Mouse (Mus musculus): Measurements from ENCODE around the gene Vwa1. TPM values are rescaled to one million over a fixed set of nuclear protein-coding genes. Genes with fewer than 3 reads are reported as not detected.

The Vwa1 gene
- polyA plus RNA-seq, 1 experiment from 2014 or later = 0.25 TPM

GRCm38 (mm10) chr4:155775855-155776254 is 1.4 kb upstream of the Vwa1 start:
- H3K36me3 ChIP-seq (replicated peaks; ENCODE audit: insufficient read depth, low read length) = no peaks in the 10 kb centered on the region
- no peak for TF ChIP-seq EP300 (IDR thresholded peaks at IDR 0.05; ENCODE audit: low read depth)
- TF ChIP-seq CTCF (IDR thresholded peaks at IDR 0.05; ENCODE audit: low read depth) = no peak
- ATAC-seq (no peak), DNase-seq (no peak)
- no peak overlapping the region for H3K9ac ChIP-seq (replicated peaks)
- no peak overlapping the region for H3K4me2 ChIP-seq (ENCODE audit: low read depth, low read length)
- peaks cover 25% of the 10 kb centered on the region for H3K27me3 ChIP-seq (ENCODE audit: insufficient read depth, low read length)
- 78% methylated on average over 3 of the region's 3 CpGs for WGBS (ENCODE audit: insufficient replicate concordance)
- no peaks in the 10 kb centered on the region for H3K9me3 ChIP-seq (ENCODE audit: low read length)
- H3K4me1 ChIP-seq (ENCODE audit: insufficient read depth) = peaks cover 18% of the 10 kb centered on the region; the same call in 1 of the 2 replicates
- H3K27ac ChIP-seq (ENCODE audit: low read depth) = no peak overlapping the region
- no peak overlapping the region for H3K4me3 ChIP-seq (ENCODE audit: low read depth, low read length)

- ATAC-seq (no peak), DNase-seq (no peak)
- Histone ChIP-seq H3K9me3 (ENCODE audit: low read length) (no peaks in the 10 kb centered on the region), H3K4me3 (ENCODE audit: low read depth, low read length) (no peak overlapping the region), H3K27me3 (ENCODE audit: insufficient read depth, low read length) (peaks cover 25% of the 10 kb centered on the region), H3K36me3 (replicated peaks; ENCODE audit: insufficient read depth, low read length) (no peaks in the 10 kb centered on the region), H3K27ac (ENCODE audit: low read depth) (no peak overlapping the region), H3K4me1 (ENCODE audit: insufficient read depth) (peaks cover 22% of the 10 kb centered on the region), H3K9ac (replicated peaks) (no peak overlapping the region), H3K4me2 (ENCODE audit: low read depth, low read length) (peak overlapping the region; percentile 71; the same call in 1 of the 2 replicates)
- TF ChIP-seq CTCF (IDR thresholded peaks at IDR 0.05; ENCODE audit: low read depth) = no peak
- WGBS (ENCODE audit: insufficient replicate concordance) = 43% methylated on average over 9 of the region's 9 CpGs
Measured at GRCm38 (mm10) chr4:155774971-155775740, 658 bp upstream of the Vwa1 start.

- H3K27me3 ChIP-seq (ENCODE audit: insufficient read depth, low read length) = peaks cover 25% of the 10 kb centered on the region
- H3K9me3 ChIP-seq (ENCODE audit: low read length) = no peaks in the 10 kb centered on the region
Measured at GRCm38 (mm10) chr4:155773335-155774078, 991 bp downstream of the Vwa1 start.

GRCm38 (mm10) chr4:155772786-155773185 is 1.7 kb downstream of the Vwa1 start:
- no peaks in the 10 kb centered on the region for H3K9me3 ChIP-seq (ENCODE audit: low read length)
- peaks cover 25% of the 10 kb centered on the region for H3K27me3 ChIP-seq (ENCODE audit: insufficient read depth, low read length)
- H3K9ac ChIP-seq (replicated peaks) = no peak overlapping the region
- no peak overlapping the region for H3K4me3 ChIP-seq (ENCODE audit: low read depth, low read length)
- no peak for TF ChIP-seq CTCF (IDR thresholded peaks at IDR 0.05; ENCODE audit: low read depth)
- no peak for TF ChIP-seq EP300 (IDR thresholded peaks at IDR 0.05; ENCODE audit: low read depth)
- no peak for DNase-seq
- H3K27ac ChIP-seq (ENCODE audit: low read depth) = no peak overlapping the region
- no peaks in the 10 kb centered on the region for H3K36me3 ChIP-seq (replicated peaks; ENCODE audit: insufficient read depth, low read length)
- H3K4me2 ChIP-seq (ENCODE audit: low read depth, low read length) = no peak overlapping the region
- H3K4me1 ChIP-seq (ENCODE audit: insufficient read depth) = peaks cover 27% of the 10 kb centered on the region
- ATAC-seq = no peak
- 75% methylated on average over 13 of the region's 13 CpGs for WGBS (ENCODE audit: insufficient replicate concordance)

More at GRCm38 (mm10) chr4:155773335-155774078, 991 bp downstream of the Vwa1 start:
- WGBS (ENCODE audit: insufficient replicate concordance) = 43% methylated on average over 5 of the region's 5 CpGs
- Histone ChIP-seq H3K27ac (ENCODE audit: low read depth) (no peak overlapping the region), H3K4me1 (ENCODE audit: insufficient read depth) (peaks cover 29% of the 10 kb centered on the region), H3K36me3 (replicated peaks; ENCODE audit: insufficient read depth, low read length) (no peaks in the 10 kb centered on the region), H3K4me2 (ENCODE audit: low read depth, low read length) (peak overlapping the region; percentile 71), H3K9ac (replicated peaks) (no peak overlapping the region), H3K4me3 (ENCODE audit: low read depth, low read length) (no peak overlapping the region)
- no peak for ATAC-seq
- no peak for DNase-seq
- no peak for TF ChIP-seq CTCF (IDR thresholded peaks at IDR 0.05; ENCODE audit: low read depth)
- TF ChIP-seq EP300 (IDR thresholded peaks at IDR 0.05; ENCODE audit: low read depth) = no peak

GRCm38 (mm10) chr4:155771706-155772105 is 2.8 kb downstream of the Vwa1 start:
- Histone ChIP-seq H3K9ac (replicated peaks) (no peak overlapping the region), H3K4me3 (ENCODE audit: low read depth, low read length) (no peak overlapping the region), H3K4me2 (ENCODE audit: low read depth, low read length) (no peak overlapping the region), H3K36me3 (replicated peaks; ENCODE audit: insufficient read depth, low read length) (no peaks in the 10 kb centered on the region), H3K27me3 (ENCODE audit: insufficient read depth, low read length) (peaks cover 24% of the 10 kb centered on the region), H3K4me1 (ENCODE audit: insufficient read depth) (peaks cover 25% of the 10 kb centered on the region), H3K9me3 (ENCODE audit: low read length) (no peaks in the 10 kb centered on the region), H3K27ac (ENCODE audit: low read depth) (no peak overlapping the region)
- TF ChIP-seq EP300 (IDR thresholded peaks at IDR 0.05; ENCODE audit: low read depth) = no peak
- TF ChIP-seq CTCF (IDR thresholded peaks at IDR 0.05; ENCODE audit: low read depth) = no peak
- no peak for DNase-seq
- 60% methylated on average over 2 of the region's 2 CpGs for whole genome bisulfite sequencing (ENCODE audit: insufficient replicate concordance)
- no peak for ATAC-seq

- Histone ChIP-seq H3K9me3 (ENCODE audit: low read length) (no peaks in the 10 kb centered on the region), H3K4me1 (ENCODE audit: insufficient read depth) (peaks cover 23% of the 10 kb centered on the region), H3K4me2 (ENCODE audit: low read depth, low read length) (peak overlapping the region; percentile 99), H3K36me3 (replicated peaks; ENCODE audit: insufficient read depth, low read length) (no peaks in the 10 kb centered on the region), H3K27me3 (ENCODE audit: insufficient read depth, low read length) (peaks cover 21% of the 10 kb centered on the region), H3K4me3 (ENCODE audit: low read depth, low read length) (peak overlapping the region; percentile 62), H3K27ac (ENCODE audit: low read depth) (no peak overlapping the region), H3K9ac (replicated peaks) (peak overlapping the region; percentile 78)
- WGBS (ENCODE audit: insufficient replicate concordance) = 50% methylated on average over 23 of the region's 24 CpGs
- no peak for DNase-seq
- ATAC-seq = no peak
- TF ChIP-seq EP300 (IDR thresholded peaks at IDR 0.05; ENCODE audit: low read depth) = no peak
- TF ChIP-seq CTCF (IDR thresholded peaks at IDR 0.05; ENCODE audit: low read depth) = no peak
Measured at GRCm38 (mm10) chr4:155770626-155771025, 3.9 kb downstream of the Vwa1 start.

All from liver, postnatal 0 days (tissue).